Mouse (Mus musculus) liver, adult 2 months (tissue): ENCODE measurements around the gene A3galt2.

Source experiments
- CTCF ChIP-seq: fragments of 200-500 bp; IDR thresholded peaks from 2 replicates; pipeline ENCODE4 v1.5.1; 2011; ENCODE audit warnings: low read depth, low read length, control low read depth
- POLR2A ChIP-seq: fragments of 200-500 bp; IDR thresholded peaks from 2 replicates; pipeline ENCODE4 v1.6.1; 2011; ENCODE audit warnings: low read length, control low read depth; ENCODE audit not compliant: insufficient read depth; ENCODE audit errors: extremely low read depth

- TF ChIP-seq CTCF (no peak), POLR2A (no peak)
Measured at GRCm38 (mm10) chr4:128742379-128742970, 12.7 kb upstream of the A3galt2 start.
